Mouse (Mus musculus) lung, postnatal 36 days (tissue): ENCODE results near the gene Slc9a3r1.

Source experiments
- DNase-seq: peaks from one replicate; pipeline ENCODE4 v3.0.0; 2022; ENCODE audit warnings: mixed read lengths

Gene Slc9a3r1

DNA sequence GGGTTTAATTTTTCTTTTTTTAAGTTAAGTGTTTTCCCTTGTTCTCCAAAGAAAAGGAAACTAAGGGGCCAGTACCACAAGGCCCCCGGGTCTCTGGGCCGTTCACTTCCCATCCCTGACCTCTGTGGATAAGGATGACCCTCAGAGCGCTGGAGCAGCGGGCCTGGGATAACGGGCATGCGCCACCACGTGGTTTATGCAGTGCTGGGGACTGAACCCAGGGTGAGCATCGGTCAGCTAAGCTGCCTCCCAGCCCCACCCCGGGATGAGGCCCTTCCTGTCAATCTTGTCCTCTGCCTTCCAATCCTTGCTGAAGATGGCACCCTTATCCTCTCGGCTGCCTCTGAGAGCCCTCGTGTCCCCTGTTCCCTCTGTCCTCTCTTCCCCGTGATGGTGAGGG, 64.5 kb downstream of the Slc9a3r1 start:
- no peak for DNase-seq

DNA sequence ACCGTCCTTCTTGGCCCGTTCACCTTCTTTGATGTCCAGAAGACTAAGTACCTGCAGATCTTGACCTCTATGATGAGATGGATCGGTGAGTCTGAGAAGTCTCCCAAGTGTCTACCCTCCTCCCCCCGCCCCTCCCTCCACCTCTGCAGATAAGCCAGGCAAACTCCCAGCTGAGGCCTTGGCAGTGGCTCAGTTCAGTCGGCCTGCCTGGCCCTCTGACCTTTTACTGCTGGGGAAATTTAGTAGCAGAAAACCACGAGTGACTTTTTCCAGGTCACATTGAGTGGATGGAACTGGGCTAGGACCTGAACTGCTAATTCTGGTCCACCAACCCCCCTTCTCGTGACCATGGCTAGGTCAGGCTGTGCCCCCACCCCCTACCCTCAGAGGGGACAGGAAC, 65.3 kb downstream of the Slc9a3r1 start:
- DNase-seq = no peak

DNA sequence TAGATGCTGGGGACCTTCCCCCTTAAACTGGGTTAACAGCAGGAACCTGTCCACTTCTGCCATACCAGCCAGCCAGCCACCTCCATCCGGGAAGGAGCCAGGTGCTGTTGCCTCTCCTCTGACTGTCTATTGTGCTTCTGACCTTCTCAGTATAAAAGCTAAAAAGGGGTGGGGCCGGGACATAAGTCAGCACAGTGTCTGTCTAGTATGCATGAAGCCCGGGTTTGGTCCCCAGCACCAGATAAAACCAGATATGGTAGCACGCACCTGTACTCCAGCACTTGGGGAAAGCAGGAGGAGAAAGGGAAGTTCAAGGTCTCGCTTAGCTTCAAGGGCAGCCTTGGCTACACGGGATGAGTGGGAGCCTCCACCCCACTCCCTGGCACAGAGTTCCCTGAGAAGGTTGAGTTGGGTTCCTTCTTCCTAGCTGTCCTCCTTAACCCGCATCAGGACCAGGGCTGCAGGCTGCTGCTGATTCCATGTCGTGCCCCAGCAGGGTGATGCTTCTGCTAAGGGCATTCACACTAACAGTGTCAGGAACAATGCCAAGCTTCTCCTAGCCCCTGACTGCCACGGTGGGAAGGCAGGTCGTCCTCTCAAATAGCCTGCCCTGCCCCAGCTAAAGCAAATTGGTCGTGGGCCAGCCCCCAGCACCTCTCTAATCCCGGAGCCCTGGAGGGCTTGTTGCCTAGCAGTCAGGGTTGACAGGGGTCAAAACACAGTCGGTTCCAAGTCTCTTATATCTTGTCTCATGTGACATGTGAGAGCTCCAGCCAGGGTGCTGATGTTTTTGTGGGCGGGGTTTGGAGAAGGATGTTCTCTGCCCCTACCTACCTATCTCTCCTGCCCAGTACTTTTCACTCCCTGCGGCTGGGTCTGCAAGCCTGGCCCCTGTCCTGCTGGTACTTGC, 66.1 kb downstream of the Slc9a3r1 start:
- DNase-seq = no peak
